Mouse (Mus musculus) adrenal gland, postnatal 25 days (tissue): Measurements from ENCODE around the gene Pet117. TPM values are rescaled to one million over a fixed set of nuclear protein-coding genes. Genes with fewer than 3 reads are reported as not detected.

Experiments
- DNase-seq: peaks from one replicate; pipeline ENCODE4 v3.0.0; 2021; ENCODE audit warnings: mixed read lengths
- total RNA-seq: library from RNA; stranded (reverse); gene quantifications from 2 replicates; pipeline ENCODE4 v1.2.3, GENCODE M21; 2021

Gene Pet117
- total RNA-seq, 1 experiment from 2014 or later = 8.2 TPM

- no peak for DNase-seq
Measured at GRCm38 (mm10) chr2:144382624-144383138, 13.9 kb downstream of the Pet117 start.

DNA sequence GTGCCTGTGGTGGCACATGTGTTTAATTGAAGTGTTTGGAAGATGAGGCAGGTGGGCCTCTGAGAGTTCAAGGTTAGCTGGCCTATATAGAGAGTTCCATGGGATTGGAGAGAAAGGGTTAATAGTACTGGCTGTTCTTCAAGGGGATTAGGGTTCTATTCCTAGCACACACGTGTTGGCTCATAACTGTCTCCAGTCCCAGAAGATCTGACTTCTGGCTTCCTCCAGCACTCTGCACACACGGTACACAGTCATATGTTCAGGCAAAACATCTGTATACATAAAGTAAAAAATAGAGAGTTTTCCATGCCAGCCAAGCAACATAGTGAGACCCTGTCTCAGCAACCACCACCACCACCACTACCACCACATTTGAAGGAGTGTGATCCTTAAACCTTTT is 17.5 kb downstream of the Pet117 start:
- DNase-seq = no peak

GRCm38 (mm10) chr2:144388416-144388815 is 19.6 kb downstream of the Pet117 start:
- no peak for DNase-seq

DNA sequence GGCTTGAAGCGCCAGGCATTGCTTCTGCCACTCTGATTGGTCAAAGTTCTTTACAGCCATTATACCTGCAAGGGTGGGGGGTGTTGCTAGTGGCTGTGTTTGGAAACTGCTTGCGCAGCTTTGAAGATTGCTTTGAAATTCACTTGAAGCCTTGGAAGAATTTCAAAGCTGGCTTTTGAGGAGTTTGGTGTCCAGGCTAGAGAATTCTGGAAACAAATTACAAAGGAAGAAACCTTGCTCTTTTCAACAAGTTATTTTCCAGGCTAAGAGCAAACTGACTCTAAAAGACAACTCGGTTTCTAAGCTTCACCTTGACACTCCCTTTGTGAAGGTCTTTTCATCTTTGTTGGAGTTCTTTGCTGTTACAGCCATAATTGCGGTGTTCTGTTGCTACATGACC is 30.7 kb downstream of the Pet117 start:
- DNase-seq = no peak

- DNase-seq = no peak
Measured at GRCm38 (mm10) chr2:144400659-144401058, 31.9 kb downstream of the Pet117 start.

GRCm38 (mm10) chr2:144409037-144409436 is 40.2 kb downstream of the Pet117 start:
- no peak for DNase-seq

- no peak for DNase-seq
Measured at GRCm38 (mm10) chr2:144410603-144411002, 41.8 kb downstream of the Pet117 start.

- DNase-seq = no peak
Measured at GRCm38 (mm10) chr2:144414646-144415045, 45.9 kb downstream of the Pet117 start.

DNA sequence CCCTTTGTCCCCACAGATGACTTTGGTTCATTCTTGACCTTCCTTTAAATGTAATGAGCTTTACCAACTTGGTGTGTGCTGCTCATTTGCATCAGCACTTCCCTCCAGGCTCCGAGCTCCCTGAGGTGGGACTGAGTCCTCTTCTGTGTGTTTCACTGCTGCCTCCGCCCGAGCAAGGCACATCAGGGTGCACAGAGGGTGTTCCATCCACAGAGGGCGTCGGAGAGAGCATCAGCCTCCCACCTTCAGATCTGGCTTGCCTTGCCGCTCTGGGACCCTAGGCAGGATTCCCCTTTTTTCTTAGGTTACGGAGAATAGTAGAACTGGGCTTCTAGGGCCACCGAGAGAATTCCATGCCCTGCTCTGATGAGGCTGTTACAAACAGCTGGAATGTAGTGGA is 48.1 kb downstream of the Pet117 start:
- no peak for DNase-seq

DNA sequence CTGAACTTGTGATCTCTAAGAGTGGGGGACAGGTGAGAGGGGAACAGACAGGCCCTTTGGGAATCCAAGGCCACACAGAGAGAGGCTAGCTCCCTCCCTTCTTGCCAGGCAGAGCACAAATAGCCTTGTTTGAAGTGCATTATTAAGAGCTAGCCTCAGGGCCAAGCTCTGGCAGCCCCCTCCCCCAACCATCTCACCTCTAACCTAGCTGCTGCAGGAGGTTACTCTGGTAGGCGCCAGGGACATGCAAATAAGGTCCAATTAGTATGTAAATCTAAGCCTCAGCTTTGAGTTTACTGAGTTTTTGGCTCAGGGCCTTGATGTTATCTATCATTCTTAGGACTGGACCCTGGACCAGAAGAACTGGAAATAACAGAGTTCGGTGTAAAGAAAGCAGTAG is 49.3 kb downstream of the Pet117 start:
- DNase-seq = no peak

DNA sequence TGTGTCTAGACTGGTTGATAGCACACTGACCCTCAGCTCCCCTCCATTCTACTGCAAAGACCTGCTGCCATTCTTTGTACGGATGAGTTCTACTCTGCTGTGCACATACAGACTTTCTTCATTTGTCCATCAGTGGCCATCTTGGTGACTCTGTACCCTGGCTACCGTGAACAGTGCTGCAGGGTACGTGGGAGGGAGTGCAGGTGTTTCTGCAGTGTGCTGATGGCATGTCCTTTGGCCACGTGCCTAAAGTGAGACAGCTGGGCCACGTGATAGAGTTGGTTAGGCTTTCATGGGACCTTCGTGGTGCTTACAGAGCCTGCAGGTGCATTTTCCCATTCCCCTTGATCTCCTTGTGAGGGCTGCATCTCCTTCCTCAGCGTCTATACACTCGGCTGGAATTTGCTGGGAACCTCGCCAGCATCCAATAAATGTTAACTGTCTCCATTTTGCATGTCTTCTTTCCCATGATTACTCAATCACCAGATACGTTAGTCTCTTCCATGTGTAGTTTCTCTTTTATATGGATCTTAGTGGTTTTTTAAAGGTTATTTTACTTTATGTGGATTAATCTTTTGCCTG is 53.4 kb downstream of the Pet117 start:
- DNase-seq = no peak

Other genes with a start within 250 kb of the Pet117 start
- gene Mgme1, start 98.3 kb upstream of the Pet117 start, total RNA-seq = 25.8 and 26.8 TPM in 2 replicates
- gene Snx5, start 98.1 kb upstream of the Pet117 start, total RNA-seq = 91.6 and 107 TPM in 2 replicates
- not detected in 2 replicates for gene Ovol2, start 36.9 kb upstream of the Pet117 start, total RNA-seq
- 27.5 and 33.6 TPM in 2 replicates for gene Kat14, start within 50 bp of the Pet117 start, total RNA-seq
- gene Dzank1, start 158.4 kb downstream of the Pet117 start, total RNA-seq = 1.8 and 5.0 TPM in 2 replicates
- 19.4 and 23.8 TPM in 2 replicates for gene Polr3f, start 158.7 kb downstream of the Pet117 start, total RNA-seq
- gene Rbbp9, start 181.9 kb downstream of the Pet117 start, total RNA-seq = 26.8 and 32.5 TPM in 2 replicates
- 64.0 and 66.2 TPM in 2 replicates for gene Sec23b, start 187.2 kb downstream of the Pet117 start, total RNA-seq
- gene Smim26, start 225.1 kb downstream of the Pet117 start, total RNA-seq = 49.2 and 60.5 TPM in 2 replicates
- gene Dtd1, start 230.9 kb downstream of the Pet117 start, total RNA-seq = 13.8 and 18.2 TPM in 2 replicates